Mouse (Mus musculus): ENCODE results near the gene Icam4. TPM values are rescaled to one million over a fixed set of nuclear protein-coding genes. Genes with fewer than 3 reads are reported as not detected.

Icam4 gene
- total and polyA plus RNA-seq, 3 experiments = 0.84 to 1.4 (median 1.0) TPM

DNA sequence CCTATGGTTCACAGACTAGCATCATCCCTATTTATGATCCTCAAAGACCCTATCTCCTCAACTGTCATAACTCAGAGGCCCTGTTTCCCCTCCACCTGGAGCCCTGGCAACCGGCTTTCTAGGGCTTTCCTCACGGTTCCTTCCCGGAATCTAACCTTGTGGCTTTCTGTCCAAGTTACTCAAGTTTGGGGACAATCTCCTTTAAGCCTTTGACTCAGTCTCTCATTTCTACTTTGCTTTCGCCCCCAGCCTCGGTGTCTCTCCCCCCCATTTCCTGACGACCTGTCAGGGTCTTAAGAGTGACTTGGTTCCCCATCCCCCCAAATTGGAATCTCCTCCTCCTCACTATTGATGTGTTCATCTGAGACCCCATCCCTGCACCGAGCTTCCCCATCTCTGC, 3.3 kb downstream of the Icam4 start:
- peak overlapping the region; percentile 73 for H3K4me3 ChIP-seq
- TF ChIP-seq POLR2A (IDR thresholded peaks at IDR 0.05; ENCODE audit: insufficient read depth, low read depth, low read length) = no peak
- TF ChIP-seq CTCF (IDR thresholded peaks at IDR 0.05) = no peak
- TF ChIP-seq EP300 (IDR thresholded peaks at IDR 0.05; ENCODE audit: insufficient read depth, low read depth, low read length) = no peak
- H3K36me3 ChIP-seq (ENCODE audit: control insufficient read depth, insufficient read depth, low read length) = no peaks in the 10 kb centered on the region
- peaks cover 11% of the 10 kb centered on the region for H3K27me3 ChIP-seq (ENCODE audit: control insufficient read depth, insufficient read depth, low read length)
- H3K27ac ChIP-seq = no peak overlapping the region
- no peak for DNase-seq
- WGBS = 4% methylated on average over 7 of the region's 7 CpGs
- H3K9ac ChIP-seq (ENCODE audit: low read depth, low read length) = no peak overlapping the region
- intact Hi-C loops (cut with DNase I) = loop anchor here (5.0 kb wide), 2 partner anchors 40 to 60 kb away; partner anchors contain the start of genes Fdx1l, Gm38431, Gm49373 and Raver1
- peaks cover 3% of the 10 kb centered on the region for H3K4me1 ChIP-seq (ENCODE audit: control insufficient read depth, insufficient read depth, low read length)
- H3K79me2 ChIP-seq (replicated peaks; ENCODE audit: control insufficient read depth, insufficient read depth, low read length) = no peaks in the 10 kb centered on the region

DNA sequence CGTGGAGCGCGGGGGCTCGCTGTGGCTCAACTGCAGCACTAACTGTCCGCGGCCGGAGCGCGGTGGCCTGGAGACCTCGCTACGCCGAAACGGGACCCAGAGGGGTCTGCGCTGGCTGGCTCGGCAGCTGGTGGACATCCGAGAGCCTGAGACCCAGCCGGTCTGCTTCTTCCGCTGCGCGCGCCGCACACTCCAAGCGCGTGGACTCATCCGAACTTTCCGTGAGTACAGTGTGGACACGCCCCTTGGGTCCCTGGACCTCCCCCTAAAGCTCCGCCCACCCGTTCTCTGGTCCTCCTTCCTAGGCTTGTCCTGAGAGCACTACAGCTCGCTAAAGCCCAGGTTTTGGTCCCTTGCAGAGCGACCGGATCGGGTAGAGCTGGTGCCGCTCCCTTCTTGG, 4.0 kb downstream of the Icam4 start:
- under 1% methylated on average over 34 of the region's 34 CpGs for WGBS
- DNase-seq = peak; percentile 88 to 89
- Histone ChIP-seq H3K79me2 (replicated peaks; ENCODE audit: control insufficient read depth, insufficient read depth, low read length) (no peaks in the 10 kb centered on the region), H3K36me3 (ENCODE audit: control insufficient read depth, insufficient read depth, low read length) (no peaks in the 10 kb centered on the region), H3K4me3 (peak overlapping the region; percentile 73), H3K9ac (ENCODE audit: low read depth, low read length) (peak overlapping the region; percentile 28), H3K27ac (no peak overlapping the region), H3K27me3 (ENCODE audit: control insufficient read depth, insufficient read depth, low read length) (peaks cover 11% of the 10 kb centered on the region), H3K4me1 (ENCODE audit: control insufficient read depth, insufficient read depth, low read length) (peaks cover 3% of the 10 kb centered on the region)
- intact Hi-C loops (cut with DNase I) = loop anchor here (5.0 kb wide), 2 partner anchors 39 to 59 kb away; partner anchors contain the start of genes Fdx1l, Gm38431, Gm49373 and Raver1
- TF ChIP-seq EP300 (IDR thresholded peaks at IDR 0.05; ENCODE audit: insufficient read depth, low read depth, low read length) (no peak), POLR2A (IDR thresholded peaks at IDR 0.05; ENCODE audit: insufficient read depth, low read depth, low read length) (no peak), CTCF (IDR thresholded peaks at IDR 0.05) (no peak)

DNA sequence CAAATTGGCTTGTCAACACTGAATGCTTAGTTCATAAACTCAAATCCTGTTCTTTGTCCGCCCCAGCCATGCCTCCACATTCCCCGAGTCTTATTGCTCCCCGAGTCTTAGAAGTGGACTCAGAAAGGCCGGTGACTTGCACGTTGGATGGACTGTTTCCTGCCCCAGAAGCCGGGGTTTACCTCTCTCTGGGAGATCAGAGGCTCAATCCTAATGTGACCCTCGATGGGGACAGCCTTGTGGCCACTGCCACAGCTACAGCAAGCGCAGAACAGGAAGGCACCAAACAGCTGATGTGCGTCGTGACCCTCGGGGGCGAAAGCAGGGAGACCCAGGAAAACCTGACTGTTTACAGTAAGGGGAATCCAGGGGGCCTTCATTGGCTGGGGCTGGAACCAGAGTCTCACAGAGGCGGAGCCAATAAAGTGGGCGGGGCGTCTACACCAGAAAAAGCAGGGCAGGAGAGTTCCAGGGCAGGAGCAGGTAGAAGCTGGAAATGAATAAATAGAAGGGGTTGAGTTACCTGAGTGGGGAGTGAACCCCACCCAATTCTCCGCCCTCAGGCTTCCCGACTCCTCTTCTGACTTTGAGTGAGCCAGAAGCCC, 5.4 kb downstream of the Icam4 start:
- Histone ChIP-seq H3K27ac (no peak overlapping the region), H3K4me1 (ENCODE audit: control insufficient read depth, insufficient read depth, low read length) (peaks cover 3% of the 10 kb centered on the region), H3K27me3 (ENCODE audit: control insufficient read depth, insufficient read depth, low read length) (peaks cover 11% of the 10 kb centered on the region), H3K9ac (ENCODE audit: low read depth, low read length) (no peak overlapping the region), H3K4me3 (no peak overlapping the region), H3K79me2 (replicated peaks; ENCODE audit: control insufficient read depth, insufficient read depth, low read length) (no peaks in the 10 kb centered on the region), H3K36me3 (ENCODE audit: control insufficient read depth, insufficient read depth, low read length) (no peaks in the 10 kb centered on the region)
- no peak for DNase-seq
- 13% methylated on average over 17 of the region's 17 CpGs for WGBS
- TF ChIP-seq CTCF (IDR thresholded peaks at IDR 0.05) = no peak
- no peak for TF ChIP-seq EP300 (IDR thresholded peaks at IDR 0.05; ENCODE audit: insufficient read depth, low read depth, low read length)
- TF ChIP-seq POLR2A (IDR thresholded peaks at IDR 0.05; ENCODE audit: insufficient read depth, low read depth, low read length) = no peak
- intact Hi-C loops (cut with DNase I) = loop anchor here (5.0 kb wide), 2 partner anchors 38 to 58 kb away; partner anchors contain the start of genes Fdx1l, Gm38431, Gm49373 and Raver1

DNA sequence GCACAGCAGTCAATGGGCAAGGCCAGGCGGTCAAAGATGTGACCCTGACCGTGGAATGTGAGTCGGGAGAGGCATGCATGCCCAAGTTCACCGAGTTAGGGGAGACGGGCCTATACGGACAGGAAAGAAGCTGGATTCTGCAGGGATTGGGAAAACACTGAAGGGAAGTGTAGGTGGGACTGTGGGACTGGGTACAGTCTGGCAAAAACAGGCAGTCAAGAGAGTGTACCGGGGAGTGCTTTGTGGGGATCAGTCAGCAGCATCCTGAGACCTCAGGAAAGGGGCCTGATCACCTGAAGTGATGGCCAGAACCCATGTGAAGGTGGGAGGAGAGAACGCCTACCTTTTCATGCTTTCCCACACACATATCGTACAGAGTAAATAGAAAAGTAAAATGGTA, 6.4 kb downstream of the Icam4 start:
- H3K79me2 ChIP-seq (replicated peaks; ENCODE audit: control insufficient read depth, insufficient read depth, low read length) = no peaks in the 10 kb centered on the region
- intact Hi-C loops (cut with DNase I) = no loop called here
- no peaks in the 10 kb centered on the region; the same call in 1 of the 2 replicates for H3K4me1 ChIP-seq (ENCODE audit: control insufficient read depth, insufficient read depth, low read length)
- no peak for DNase-seq
- 49% methylated on average over 9 of the region's 9 CpGs for WGBS
- H3K27me3 ChIP-seq (ENCODE audit: control insufficient read depth, insufficient read depth, low read length) = peaks cover 11% of the 10 kb centered on the region
- no peak overlapping the region for H3K9ac ChIP-seq (ENCODE audit: low read depth, low read length)
- H3K36me3 ChIP-seq (ENCODE audit: control insufficient read depth, insufficient read depth, low read length) = no peaks in the 10 kb centered on the region
- H3K27ac ChIP-seq = no peak overlapping the region
- no peak for TF ChIP-seq CTCF (IDR thresholded peaks at IDR 0.05)
- H3K4me3 ChIP-seq = no peak overlapping the region

DNA sequence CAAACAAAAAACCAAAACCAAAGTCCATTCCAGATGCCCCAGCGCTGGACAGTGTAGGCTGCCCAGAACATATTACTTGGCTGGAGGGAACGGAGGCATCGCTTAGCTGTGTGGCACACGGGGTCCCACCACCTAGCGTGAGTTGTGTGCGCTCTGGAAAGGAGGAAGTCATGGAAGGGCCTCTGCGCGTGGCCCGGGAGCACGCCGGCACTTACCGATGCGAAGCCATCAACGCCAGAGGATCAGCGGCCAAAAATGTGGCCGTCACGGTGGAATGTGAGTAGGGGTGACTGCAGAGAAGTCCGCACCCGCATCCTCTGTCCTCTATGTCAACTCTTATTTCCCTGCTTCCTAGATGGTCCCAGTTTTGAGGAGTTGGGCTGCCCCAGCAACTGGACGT, 7.0 kb downstream of the Icam4 start:
- 18% methylated on average over 20 of the region's 20 CpGs for WGBS
- H3K4me3 ChIP-seq = no peak overlapping the region
- intact Hi-C loops (cut with DNase I) = no loop called here
- no peak for DNase-seq
- H3K4me1 ChIP-seq (ENCODE audit: control insufficient read depth, insufficient read depth, low read length) = no peaks in the 10 kb centered on the region; the same call in 1 of the 2 replicates
- H3K79me2 ChIP-seq (replicated peaks; ENCODE audit: control insufficient read depth, insufficient read depth, low read length) = no peaks in the 10 kb centered on the region
- H3K27me3 ChIP-seq (ENCODE audit: control insufficient read depth, insufficient read depth, low read length) = peaks cover 11% of the 10 kb centered on the region
- no peak overlapping the region for H3K9ac ChIP-seq (ENCODE audit: low read depth, low read length)
- no peaks in the 10 kb centered on the region for H3K36me3 ChIP-seq (ENCODE audit: control insufficient read depth, insufficient read depth, low read length)
- no peak overlapping the region for H3K27ac ChIP-seq
- TF ChIP-seq POLR2A (IDR thresholded peaks at IDR 0.05; ENCODE audit: insufficient read depth, low read depth, low read length) (no peak), CTCF (IDR thresholded peaks at IDR 0.05) (no peak), EP300 (IDR thresholded peaks at IDR 0.05; ENCODE audit: insufficient read depth, low read depth, low read length) (no peak)

DNA sequence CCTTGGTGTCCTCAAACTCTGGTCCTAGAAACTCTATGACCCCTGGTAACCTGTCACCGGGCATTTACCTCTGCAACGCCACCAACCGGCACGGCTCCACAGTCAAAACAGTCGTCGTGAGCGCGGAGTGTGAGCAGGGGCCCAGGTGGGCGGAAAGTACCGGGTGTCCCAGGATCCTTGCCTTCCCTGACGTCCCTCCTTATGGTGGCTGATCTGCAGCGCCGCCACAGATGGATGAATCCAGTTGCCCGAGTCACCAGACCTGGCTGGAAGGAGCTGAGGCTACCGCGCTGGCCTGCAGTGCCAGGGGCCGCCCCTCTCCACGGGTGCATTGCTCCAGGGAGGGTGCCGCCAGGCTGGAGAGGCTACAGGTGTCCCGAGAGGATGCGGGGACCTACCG, 7.5 kb downstream of the Icam4 start:
- intact Hi-C loops (cut with DNase I) = no loop called here
- H3K9ac ChIP-seq (ENCODE audit: low read depth, low read length) = no peak overlapping the region
- no peaks in the 10 kb centered on the region for H3K36me3 ChIP-seq (ENCODE audit: control insufficient read depth, insufficient read depth, low read length)
- 6% methylated on average over 22 of the region's 22 CpGs for WGBS
- no peaks in the 10 kb centered on the region for H3K79me2 ChIP-seq (replicated peaks; ENCODE audit: control insufficient read depth, insufficient read depth, low read length)
- no peak for DNase-seq
- no peaks in the 10 kb centered on the region; the same call in 1 of the 2 replicates for H3K4me1 ChIP-seq (ENCODE audit: control insufficient read depth, insufficient read depth, low read length)
- no peak overlapping the region for H3K27ac ChIP-seq
- peaks cover 11% of the 10 kb centered on the region for H3K27me3 ChIP-seq (ENCODE audit: control insufficient read depth, insufficient read depth, low read length)
- no peak for TF ChIP-seq CTCF (IDR thresholded peaks at IDR 0.05)
- TF ChIP-seq EP300 (IDR thresholded peaks at IDR 0.05; ENCODE audit: insufficient read depth, low read depth, low read length) = no peak
- no peak for TF ChIP-seq POLR2A (IDR thresholded peaks at IDR 0.05; ENCODE audit: insufficient read depth, low read depth, low read length)
- H3K4me3 ChIP-seq = no peak overlapping the region

Measured in heart, adult 2 months (tissue).